Mouse (Mus musculus) thymus, adult 2 months (tissue): ENCODE results near the gene Rps6ka2. TPM values are rescaled to one million over a fixed set of nuclear protein-coding genes. Genes with fewer than 3 reads are reported as not detected.

Source experiments
- DNase-seq: peaks from one replicate; pipeline ENCODE4 v3.0.0; 2021
- H3K27ac ChIP-seq: fragments of 200-500 bp; 2 replicates; pipeline ENCODE4 v1.5.1; 2012; ENCODE audit warnings: low read length, control low read depth; ENCODE audit not compliant: control insufficient read depth, insufficient read depth
- H3K27me3 ChIP-seq: fragments of 200-500 bp; 2 replicates; pipeline ENCODE4 v1.6.1; 2012; ENCODE audit warnings: mild to moderate bottlenecking, low read length, moderate library complexity, mixed read lengths; ENCODE audit not compliant: control insufficient read depth, insufficient read depth
- H3K36me3 ChIP-seq: fragments of 200-500 bp; 2 replicates; pipeline ENCODE4 v1.6.1; 2012; ENCODE audit warnings: mild to moderate bottlenecking, low read length, moderate library complexity; ENCODE audit not compliant: control insufficient read depth, insufficient read depth
- H3K4me1 ChIP-seq: fragments of 200-500 bp; replicated peaks from 2 replicates; pipeline ENCODE4 v1.6.1; 2012; ENCODE audit warnings: low read length; ENCODE audit not compliant: control insufficient read depth, insufficient read depth
- H3K4me3 ChIP-seq: fragments of 200-500 bp; 2 replicates; pipeline ENCODE4 v1.5.1; 2012; ENCODE audit warnings: mild to moderate bottlenecking, low read length, control low read depth, moderate library complexity; ENCODE audit not compliant: control insufficient read depth, insufficient read depth
- CTCF ChIP-seq: fragments of 200-500 bp; IDR thresholded peaks from 2 replicates; pipeline ENCODE4 v1.5.1; 2012; ENCODE audit warnings: mild to moderate bottlenecking, control low read depth, low read length, moderate library complexity, borderline replicate concordance; ENCODE audit not compliant: control insufficient read depth, poor library complexity, insufficient read depth; ENCODE audit errors: extremely low read depth
- POLR2A ChIP-seq: fragments of 200-500 bp; IDR thresholded peaks from 2 replicates; pipeline ENCODE4 v1.6.1; 2012; ENCODE audit warnings: mild to moderate bottlenecking, low read length, control low read depth, moderate library complexity; ENCODE audit not compliant: control insufficient read depth, poor library complexity, insufficient read depth; ENCODE audit errors: extremely low read depth
- WGBS: fragments of 180-500 bp; shearing (Covaris S2); methylation state at CpG from one replicate; pipeline ENCODE4 v1.1.7; 2018; 5-methylcytosine and 5-hydroxymethylcytosine counted together
- polyA plus RNA-seq: library from polyadenylated mRNA; depleted of rRNA; stranded (reverse); fragments of >200 nt; gene quantifications from 2 replicates; pipeline ENCODE4 v1.2.3, GENCODE M21; 2012

Rps6ka2 gene
- polyA plus RNA-seq, 1 experiment, result 8.8 TPM

- WGBS, result 91% methylated on average over 11 of the region's 11 CpGs
- Histone ChIP-seq H3K27ac (no peak overlapping the region), H3K36me3 (no peaks in the 10 kb centered on the region), H3K4me3 (no peak overlapping the region), H3K4me1 (no peaks in the 10 kb centered on the region), H3K27me3 (no peaks in the 10 kb centered on the region)
- no peak for DNase-seq
- TF ChIP-seq POLR2A (no peak), CTCF (no peak)
Observed at GRCm38 (mm10) chr17:7210648-7211047, 40.7 kb downstream of the Rps6ka2 start.

- TF ChIP-seq POLR2A (no peak), CTCF (no peak)
- H3K36me3 ChIP-seq, result no peaks in the 10 kb centered on the region
- no peaks in the 10 kb centered on the region for H3K27me3 ChIP-seq
- no peak for DNase-seq
- H3K4me1 ChIP-seq, result no peaks in the 10 kb centered on the region
- no peak overlapping the region for H3K27ac ChIP-seq
- over 99% methylated on average over 4 of the region's 4 CpGs for WGBS
- no peak overlapping the region for H3K4me3 ChIP-seq
Observed at GRCm38 (mm10) chr17:7211893-7212292, 42.0 kb downstream of the Rps6ka2 start.

GRCm38 (mm10) chr17:7213214-7213613 is 43.3 kb downstream of the Rps6ka2 start:
- Histone ChIP-seq H3K4me3 (no peak overlapping the region), H3K27me3 (no peaks in the 10 kb centered on the region)
- 91% methylated on average over 2 of the region's 2 CpGs for WGBS

GRCm38 (mm10) chr17:7214061-7214460 is 44.1 kb downstream of the Rps6ka2 start:
- Histone ChIP-seq H3K36me3 (no peaks in the 10 kb centered on the region), H3K4me3 (no peak overlapping the region), H3K4me1 (peaks cover 14% of the 10 kb centered on the region), H3K27me3 (no peaks in the 10 kb centered on the region), H3K27ac (no peak overlapping the region)
- no peak for DNase-seq
- no peak for TF ChIP-seq POLR2A
- no peak for TF ChIP-seq CTCF
- WGBS, result 98% methylated on average over 3 of the region's 3 CpGs

More at GRCm38 (mm10) chr17:7213214-7213613, 43.3 kb downstream of the Rps6ka2 start:
- H3K27ac ChIP-seq, result no peak overlapping the region
- H3K4me1 ChIP-seq, result peaks cover 6% of the 10 kb centered on the region
- H3K36me3 ChIP-seq, result no peaks in the 10 kb centered on the region
- TF ChIP-seq POLR2A, result no peak
- TF ChIP-seq CTCF, result no peak
- no peak for DNase-seq

- WGBS, result 84% methylated on average over 11 of the region's 11 CpGs
- H3K27ac ChIP-seq, result no peak overlapping the region
- TF ChIP-seq POLR2A (no peak), CTCF (no peak)
- H3K4me1 ChIP-seq, result peaks cover 22% of the 10 kb centered on the region
- H3K4me3 ChIP-seq, result no peak overlapping the region
- no peaks in the 10 kb centered on the region for H3K27me3 ChIP-seq
- no peak for DNase-seq
- H3K36me3 ChIP-seq, result no peaks in the 10 kb centered on the region
Observed at GRCm38 (mm10) chr17:7217791-7218329, 47.9 kb downstream of the Rps6ka2 start.

GRCm38 (mm10) chr17:7218396-7218795 is 48.5 kb downstream of the Rps6ka2 start:
- no peak for DNase-seq
- TF ChIP-seq CTCF, result no peak
- no peak for TF ChIP-seq POLR2A
- Histone ChIP-seq H3K4me1 (peaks cover 22% of the 10 kb centered on the region), H3K27me3 (no peaks in the 10 kb centered on the region), H3K36me3 (no peaks in the 10 kb centered on the region), H3K27ac (no peak overlapping the region), H3K4me3 (no peak overlapping the region)
- 39% methylated on average over 9 of the region's 9 CpGs for WGBS
